Mouse (Mus musculus): ENCODE measurements at regions not wholly inside any gene's neighbourhood (a gene's known extent, or its start where the extent isn't known, plus 50 kb on each side); places are given as distances from the start of the nearest gene placed in this dataset.
"Not testable (repeated sequence)": the region's sequence is repeated elsewhere in the genome, so short reads cannot be mapped to it uniquely, and the experiment has no call there.

- DNase-seq = no peak
Measured at GRCm38 (mm10) chr4:105844675-105845466, 55.2 kb downstream of the Gm12728 start.

- DNase-seq = not testable (repeated sequence)
Measured at GRCm38 (mm10) chr4:105845998-105846989, 56.6 kb downstream of the Gm12728 start.

GRCm38 (mm10) chr4:105853086-105853485, 63.4 kb downstream of the Gm12728 start:
- no peak for DNase-seq

GRCm38 (mm10) chr4:105859052-105859864, 69.6 kb downstream of the Gm12728 start:
- DNase-seq = no peak

GRCm38 (mm10) chr4:105860930-105861653, 71.4 kb downstream of the Gm12728 start:
- no peak for DNase-seq

GRCm38 (mm10) chr4:105861654-105862037, 72.0 kb downstream of the Gm12728 start:
- DNase-seq = no peak

- DNase-seq = no peak
Measured at GRCm38 (mm10) chr4:105870512-105870911, 80.8 kb downstream of the Gm12728 start.

GRCm38 (mm10) chr4:105877246-105877645, 87.6 kb downstream of the Gm12728 start:
- no peak for DNase-seq

- DNase-seq = no peak
Measured at GRCm38 (mm10) chr4:105879891-105880290, 90.2 kb downstream of the Gm12728 start.

GRCm38 (mm10) chr4:105884791-105885190, 95.1 kb downstream of the Gm12728 start:
- no peak for DNase-seq

- no peak for DNase-seq
Measured at GRCm38 (mm10) chr4:105891438-105891837, 101.8 kb downstream of the Gm12728 start.

- no peak for DNase-seq
Measured at GRCm38 (mm10) chr4:105892065-105892464, 102.4 kb downstream of the Gm12728 start.

- no peak for DNase-seq
Measured at GRCm38 (mm10) chr4:105895116-105895515, 105.4 kb downstream of the Gm12728 start.

GRCm38 (mm10) chr4:105898054-105898847, 108.6 kb downstream of the Gm12728 start:
- DNase-seq = no peak

GRCm38 (mm10) chr4:105904896-105905295, 115.2 kb downstream of the Gm12728 start:
- no peak for DNase-seq

GRCm38 (mm10) chr4:105906411-105906810, 116.7 kb downstream of the Gm12728 start:
- DNase-seq = no peak

- no peak for DNase-seq
Measured at GRCm38 (mm10) chr4:105907611-105908010, 117.9 kb downstream of the Gm12728 start.

- DNase-seq = no peak
Measured at GRCm38 (mm10) chr4:105908281-105908680, 118.6 kb downstream of the Gm12728 start.

GRCm38 (mm10) chr4:105909272-105909671, 119.6 kb downstream of the Gm12728 start:
- no peak for DNase-seq

- no peak for DNase-seq
Measured at GRCm38 (mm10) chr4:105910666-105911065, 121.0 kb downstream of the Gm12728 start.

GRCm38 (mm10) chr4:105911678-105912077, 122.0 kb downstream of the Gm12728 start:
- no peak for DNase-seq

Data from adrenal gland, postnatal 25 days (tissue).